Mouse (Mus musculus): Measurements from ENCODE around the gene Gm43518. TPM values are rescaled to one million over a fixed set of nuclear protein-coding genes. Genes with fewer than 3 reads are reported as not detected.
A peak's percentile ranks its signal among the peaks of the same experiment; 100 is the strongest.

Gm43518 gene
- polyA plus RNA-seq, 1 experiment from 2014 or later = 1.0 TPM

GRCm38 (mm10) chr5:123890312-123890711 is 36.9 kb upstream of the Gm43518 start:
- Histone ChIP-seq H3K4me2 (ENCODE audit: low read length) (no peak overlapping the region), H3K9me3 (replicated peaks; ENCODE audit: low read length) (no peaks in the 10 kb centered on the region), H3K4me1 (replicated peaks; ENCODE audit: insufficient read depth, low read length) (no peaks in the 10 kb centered on the region), H3K9ac (ENCODE audit: low read depth, low read length) (no peak overlapping the region), H3K4me3 (replicated peaks; ENCODE audit: low read depth, low read length) (no peak overlapping the region), H3K27me3 (ENCODE audit: insufficient read depth, low read length) (no peaks in the 10 kb centered on the region), H3K36me3 (ENCODE audit: insufficient read depth, low read length) (no peaks in the 10 kb centered on the region), H3K27ac (no peak overlapping the region)
- WGBS = 78% methylated on average over 2 of the region's 2 CpGs
- no peak for TF ChIP-seq CTCF (IDR thresholded peaks at IDR 0.05; ENCODE audit: low read depth)
- DNase-seq (ENCODE audit: low spot score) = no peak
- ATAC-seq (replicated peaks; ENCODE audit: low FRiP score, low read depth) = no peak

GRCm38 (mm10) chr5:123890987-123891386 is 36.2 kb upstream of the Gm43518 start:
- Histone ChIP-seq H3K27me3 (ENCODE audit: insufficient read depth, low read length) (no peaks in the 10 kb centered on the region), H3K27ac (no peak overlapping the region), H3K4me3 (replicated peaks; ENCODE audit: low read depth, low read length) (no peak overlapping the region), H3K9ac (ENCODE audit: low read depth, low read length) (no peak overlapping the region), H3K4me1 (replicated peaks; ENCODE audit: insufficient read depth, low read length) (no peaks in the 10 kb centered on the region), H3K4me2 (ENCODE audit: low read length) (no peak overlapping the region), H3K9me3 (replicated peaks; ENCODE audit: low read length) (no peaks in the 10 kb centered on the region), H3K36me3 (ENCODE audit: insufficient read depth, low read length) (no peaks in the 10 kb centered on the region)
- 80% methylated on average over 5 of the region's 5 CpGs for whole genome bisulfite sequencing
- TF ChIP-seq CTCF (IDR thresholded peaks at IDR 0.05; ENCODE audit: low read depth) = no peak
- ATAC-seq (replicated peaks; ENCODE audit: low FRiP score, low read depth) (no peak), DNase-seq (ENCODE audit: low spot score) (no peak)

- Histone ChIP-seq H3K4me1 (replicated peaks; ENCODE audit: insufficient read depth, low read length) (no peaks in the 10 kb centered on the region), H3K27ac (no peak overlapping the region), H3K9ac (ENCODE audit: low read depth, low read length) (no peak overlapping the region), H3K9me3 (replicated peaks; ENCODE audit: low read length) (no peaks in the 10 kb centered on the region), H3K4me3 (replicated peaks; ENCODE audit: low read depth, low read length) (no peak overlapping the region), H3K4me2 (ENCODE audit: low read length) (no peak overlapping the region), H3K36me3 (ENCODE audit: insufficient read depth, low read length) (no peaks in the 10 kb centered on the region), H3K27me3 (ENCODE audit: insufficient read depth, low read length) (no peaks in the 10 kb centered on the region)
- DNase-seq (ENCODE audit: low spot score) (peak; percentile 85), ATAC-seq (replicated peaks; ENCODE audit: low FRiP score, low read depth) (no peak)
- TF ChIP-seq CTCF (IDR thresholded peaks at IDR 0.05; ENCODE audit: low read depth) = no peak
- 39% methylated on average over 6 of the region's 6 CpGs for WGBS
These were observed 35.5 kb upstream of the Gm43518 start for GRCm38 (mm10) chr5:123891669-123892068.

GRCm38 (mm10) chr5:123893520-123893919 is 33.7 kb upstream of the Gm43518 start:
- no peak for ATAC-seq (replicated peaks; ENCODE audit: low FRiP score, low read depth)
- H3K27ac ChIP-seq = no peak overlapping the region
- H3K4me2 ChIP-seq (ENCODE audit: low read length) = no peak overlapping the region
- no peaks in the 10 kb centered on the region for H3K4me1 ChIP-seq (replicated peaks; ENCODE audit: insufficient read depth, low read length)
- no peak overlapping the region for H3K4me3 ChIP-seq (replicated peaks; ENCODE audit: low read depth, low read length)
- DNase-seq (ENCODE audit: low spot score) = no peak
- no peak overlapping the region for H3K9ac ChIP-seq (ENCODE audit: low read depth, low read length)
- no peaks in the 10 kb centered on the region for H3K27me3 ChIP-seq (ENCODE audit: insufficient read depth, low read length)
- H3K9me3 ChIP-seq (replicated peaks; ENCODE audit: low read length) = no peaks in the 10 kb centered on the region
- 87% methylated on average over 5 of the region's 5 CpGs for WGBS
- no peak for TF ChIP-seq CTCF (IDR thresholded peaks at IDR 0.05; ENCODE audit: low read depth)
- no peaks in the 10 kb centered on the region for H3K36me3 ChIP-seq (ENCODE audit: insufficient read depth, low read length)

- H3K4me2 ChIP-seq (ENCODE audit: low read length) = no peak overlapping the region
- DNase-seq (ENCODE audit: low spot score) = no peak
- 45% methylated on average over 11 of the region's 11 CpGs for WGBS
- no peaks in the 10 kb centered on the region for H3K27me3 ChIP-seq (ENCODE audit: insufficient read depth, low read length)
- no peaks in the 10 kb centered on the region for H3K4me1 ChIP-seq (replicated peaks; ENCODE audit: insufficient read depth, low read length)
- no peak overlapping the region for H3K27ac ChIP-seq
- no peak overlapping the region for H3K4me3 ChIP-seq (replicated peaks; ENCODE audit: low read depth, low read length)
- no peak for ATAC-seq (replicated peaks; ENCODE audit: low FRiP score, low read depth)
- TF ChIP-seq CTCF (IDR thresholded peaks at IDR 0.05; ENCODE audit: low read depth) = no peak
- H3K9me3 ChIP-seq (replicated peaks; ENCODE audit: low read length) = no peaks in the 10 kb centered on the region
- H3K9ac ChIP-seq (ENCODE audit: low read depth, low read length) = no peak overlapping the region
- no peaks in the 10 kb centered on the region for H3K36me3 ChIP-seq (ENCODE audit: insufficient read depth, low read length)
These were observed 30.8 kb upstream of the Gm43518 start for GRCm38 (mm10) chr5:123896395-123896794.

GRCm38 (mm10) chr5:123897352-123897751 is 29.9 kb upstream of the Gm43518 start:
- H3K9ac ChIP-seq (ENCODE audit: low read depth, low read length) = no peak overlapping the region
- WGBS = 87% methylated on average over 13 of the region's 13 CpGs

GRCm38 (mm10) chr5:123904059-123904672 is 23.1 kb upstream of the Gm43518 start:
- no peak for DNase-seq (ENCODE audit: low spot score)
- Histone ChIP-seq H3K9ac (ENCODE audit: low read depth, low read length) (no peak overlapping the region), H3K36me3 (ENCODE audit: insufficient read depth, low read length) (no peaks in the 10 kb centered on the region), H3K4me1 (replicated peaks; ENCODE audit: insufficient read depth, low read length) (peaks cover 9% of the 10 kb centered on the region; the same call in 1 of the 2 replicates), H3K9me3 (replicated peaks; ENCODE audit: low read length) (no peaks in the 10 kb centered on the region), H3K4me2 (ENCODE audit: low read length) (no peak overlapping the region), H3K4me3 (replicated peaks; ENCODE audit: low read depth, low read length) (no peak overlapping the region), H3K27me3 (ENCODE audit: insufficient read depth, low read length) (no peaks in the 10 kb centered on the region), H3K27ac (no peak overlapping the region)
- WGBS = 74% methylated on average over 11 of the region's 11 CpGs
- peak; percentile 30; the same call in 1 of the 2 replicates for TF ChIP-seq CTCF (IDR thresholded peaks at IDR 0.05; ENCODE audit: low read depth)
- ATAC-seq (replicated peaks; ENCODE audit: low FRiP score, low read depth) = no peak

More at GRCm38 (mm10) chr5:123897352-123897751, 29.9 kb upstream of the Gm43518 start:
- H3K4me3 ChIP-seq (replicated peaks; ENCODE audit: low read depth, low read length) = no peak overlapping the region
- no peaks in the 10 kb centered on the region for H3K4me1 ChIP-seq (replicated peaks; ENCODE audit: insufficient read depth, low read length)
- ATAC-seq (replicated peaks; ENCODE audit: low FRiP score, low read depth) = no peak
- TF ChIP-seq CTCF (IDR thresholded peaks at IDR 0.05; ENCODE audit: low read depth) = no peak
- no peaks in the 10 kb centered on the region for H3K36me3 ChIP-seq (ENCODE audit: insufficient read depth, low read length)
- no peak for DNase-seq (ENCODE audit: low spot score)
- H3K9me3 ChIP-seq (replicated peaks; ENCODE audit: low read length) = no peaks in the 10 kb centered on the region
- H3K27ac ChIP-seq = no peak overlapping the region
- no peak overlapping the region for H3K4me2 ChIP-seq (ENCODE audit: low read length)
- no peaks in the 10 kb centered on the region for H3K27me3 ChIP-seq (ENCODE audit: insufficient read depth, low read length)
